Mouse (Mus musculus) adipose tissue, adult 10 weeks (tissue): ENCODE measurements around the gene Txk. TPM values are rescaled to one million over a fixed set of nuclear protein-coding genes. Genes with fewer than 3 reads are reported as not detected.

Experiments used
- polyA plus RNA-seq: library from polyadenylated mRNA; stranded (reverse); fragments of 350-450 nt; fragmentation: Illumina TruSeq; extraction: RNeasy Lipid Tissue Mini Kit (QIAGEN cat#74804); gene quantifications from one replicate; pipeline ENCODE4 v1.2.3, GENCODE M21; 2014; ENCODE audit warnings: low read depth, low replicate concordance

Txk gene
- 0.52 TPM for polyA plus RNA-seq

GRCm38 (mm10) chr5:72752585-72752984 is at the start of gene Txk:
Gene Txk (minus strand): TSS chr5:72752777.

GRCm38 (mm10) chr5:72647418-72647907 is 105.1 kb downstream of the Txk start, which contains the start of gene Nipal1:
Gene Nipal1 (plus strand): TSS chr5:72647795.

Other genes starting within 250 kb of the Txk start
- 1.1 TPM for gene Corin, start 248.3 kb downstream of the Txk start, polyA plus RNA-seq
- gene Nfxl1, start 193.1 kb downstream of the Txk start, polyA plus RNA-seq: 18.1 TPM
- not detected for gene Zar1, start 171.5 kb downstream of the Txk start, polyA plus RNA-seq
- not detected for gene Gm5868, start 165.2 kb downstream of the Txk start, polyA plus RNA-seq
- gene Cnga1, start 108.5 kb downstream of the Txk start, polyA plus RNA-seq: not detected
- gene Nipal1, start 105.0 kb downstream of the Txk start, polyA plus RNA-seq: 1.4 TPM
- 8.1 TPM for gene Tec, start 115.7 kb upstream of the Txk start, polyA plus RNA-seq
- gene Slain2, start 161.5 kb upstream of the Txk start, polyA plus RNA-seq: 27.7 TPM
- not detected for gene Gm10135, start 221.9 kb upstream of the Txk start, polyA plus RNA-seq